Mouse (Mus musculus) embryonic facial prominence, embryonic 15.5 days (tissue): ENCODE results near the gene 4921504E06Rik. TPM values are rescaled to one million over a fixed set of nuclear protein-coding genes. Genes with fewer than 3 reads are reported as not detected.

Experiments
- ATAC-seq: fragments of 200-750 bp; cut with Nextera tagmentation; 2 replicates; pipeline ENCODE4 v1.8.0; 2017; ENCODE audit warnings: low read depth, moderate TSS enrichment; ENCODE audit not compliant: insufficient number of reproducible peaks, low FRiP score, low TSS enrichment
- H3K27ac ChIP-seq: fragments of 300-500 bp; sonication (generic); replicated peaks from 2 replicates; pipeline ENCODE4 v1.5.1; 2015; ENCODE audit warnings: mild to moderate bottlenecking, inconsistent platforms
- H3K27me3 ChIP-seq: fragments of 300-500 bp; sonication (generic); 2 replicates; pipeline ENCODE4 v1.6.1; 2015; ENCODE audit warnings: inconsistent platforms
- H3K36me3 ChIP-seq: fragments of 300-500 bp; sonication (generic); 2 replicates; pipeline ENCODE4 v1.6.1; 2015; ENCODE audit warnings: mild to moderate bottlenecking, inconsistent platforms
- H3K4me1 ChIP-seq: fragments of 300-500 bp; sonication (generic); 2 replicates; pipeline ENCODE4 v1.6.1; 2015; ENCODE audit warnings: inconsistent platforms
- H3K4me2 ChIP-seq: fragments of 300-500 bp; sonication (generic); replicated peaks from 2 replicates; pipeline ENCODE4 v1.6.1; 2015; ENCODE audit warnings: mild to moderate bottlenecking, inconsistent platforms
- H3K4me3 ChIP-seq: fragments of 300-500 bp; sonication (generic); replicated peaks from 2 replicates; pipeline ENCODE4 v1.5.1; 2015; ENCODE audit warnings: mild to moderate bottlenecking, inconsistent platforms
- H3K9ac ChIP-seq: fragments of 300-500 bp; sonication (generic); 2 replicates; pipeline ENCODE4 v1.6.1; 2015; ENCODE audit warnings: inconsistent platforms
- H3K9me3 ChIP-seq: fragments of 300-500 bp; sonication (generic); replicated peaks from 2 replicates; pipeline ENCODE4 v1.6.1; 2016; ENCODE audit warnings: inconsistent platforms
- WGBS: fragments of 180-500 bp; shearing (Covaris S2); methylation state at CpG from one replicate; pipeline ENCODE4 v1.1.7; 2015; 5-methylcytosine and 5-hydroxymethylcytosine counted together
- polyA plus RNA-seq: library from polyadenylated mRNA; unstranded; fragments of >200 nt; fragmentation: Nextera tagmentation; extraction: Ambion mirVana; gene quantifications from 2 replicates; pipeline ENCODE4 v1.2.1, GENCODE M21; 2015

Gene 4921504E06Rik
- 0.25 and 0.32 TPM in 2 replicates for polyA plus RNA-seq

- peaks cover 11% of the 10 kb centered on the region for H3K4me1 ChIP-seq
- H3K36me3 ChIP-seq: no peaks in the 10 kb centered on the region
- no peaks in the 10 kb centered on the region for H3K9me3 ChIP-seq
- no peaks in the 10 kb centered on the region for H3K27me3 ChIP-seq
- H3K27ac ChIP-seq: peak within 1 kb of the TSS; percentile 40; the same call in 1 of the 2 replicates
- H3K4me3 ChIP-seq: peak within 1 kb of the TSS; percentile 43
- 0% methylated on average over 27 of the region's 27 CpGs for WGBS
- no peak within 1 kb of the TSS for H3K9ac ChIP-seq
- ATAC-seq: peak; percentile 81
- peak within 1 kb of the TSS; percentile 69 for H3K4me2 ChIP-seq
These were observed at the start of gene 4921504E06Rik for GRCm38 (mm10) chr2:19553821-19554592. Gene 4921504E06Rik, minus strand, starts transcription at chr2:19553914.

GRCm38 (mm10) chr2:19601386-19601925 lies 47.7 kb upstream of the 4921504E06Rik start:
- 72% methylated on average over 3 of the region's 3 CpGs for WGBS
- H3K9me3 ChIP-seq: no peaks in the 10 kb centered on the region
- no peaks in the 10 kb centered on the region for H3K36me3 ChIP-seq
- no peak overlapping the region for H3K9ac ChIP-seq
- H3K4me3 ChIP-seq: no peak overlapping the region
- no peak overlapping the region for H3K4me2 ChIP-seq
- no peak overlapping the region for H3K27ac ChIP-seq
- H3K27me3 ChIP-seq: no peaks in the 10 kb centered on the region
- no peaks in the 10 kb centered on the region for H3K4me1 ChIP-seq
- no peak for ATAC-seq

- H3K27me3 ChIP-seq: no peaks in the 10 kb centered on the region
- H3K4me3 ChIP-seq: no peak overlapping the region
- ATAC-seq: no peak
- no peaks in the 10 kb centered on the region for H3K4me1 ChIP-seq
- no peak overlapping the region for H3K27ac ChIP-seq
- 48% methylated on average over 5 of the region's 5 CpGs for WGBS
- no peak overlapping the region for H3K9ac ChIP-seq
- H3K36me3 ChIP-seq: no peaks in the 10 kb centered on the region
- no peaks in the 10 kb centered on the region for H3K9me3 ChIP-seq
- no peak overlapping the region for H3K4me2 ChIP-seq
These were observed 47.1 kb upstream of the 4921504E06Rik start for GRCm38 (mm10) chr2:19600860-19601259.

GRCm38 (mm10) chr2:19599801-19600200 lies 46.1 kb upstream of the 4921504E06Rik start:
- 73% methylated on average over 5 of the region's 5 CpGs for WGBS
- Histone ChIP-seq H3K27me3 (no peaks in the 10 kb centered on the region), H3K36me3 (no peaks in the 10 kb centered on the region), H3K9me3 (no peaks in the 10 kb centered on the region), H3K4me2 (no peak overlapping the region), H3K4me3 (no peak overlapping the region), H3K4me1 (no peaks in the 10 kb centered on the region), H3K27ac (no peak overlapping the region), H3K9ac (no peak overlapping the region)
- ATAC-seq: no peak

- no peaks in the 10 kb centered on the region for H3K36me3 ChIP-seq
- no peaks in the 10 kb centered on the region for H3K27me3 ChIP-seq
- no peaks in the 10 kb centered on the region for H3K4me1 ChIP-seq
- no peak overlapping the region for H3K4me3 ChIP-seq
- H3K9me3 ChIP-seq: no peaks in the 10 kb centered on the region
- no peak overlapping the region for H3K4me2 ChIP-seq
- no peak for ATAC-seq
- no peak overlapping the region for H3K9ac ChIP-seq
- H3K27ac ChIP-seq: no peak overlapping the region
These were observed 43.3 kb upstream of the 4921504E06Rik start for GRCm38 (mm10) chr2:19596988-19597387.

- WGBS: 58% methylated on average over 2 of the region's 2 CpGs
- H3K27ac ChIP-seq: no peak overlapping the region
- H3K4me2 ChIP-seq: no peak overlapping the region
- no peak for ATAC-seq
- H3K4me3 ChIP-seq: no peak overlapping the region
- no peaks in the 10 kb centered on the region for H3K36me3 ChIP-seq
- no peak overlapping the region for H3K9ac ChIP-seq
- H3K4me1 ChIP-seq: no peaks in the 10 kb centered on the region
- H3K27me3 ChIP-seq: no peaks in the 10 kb centered on the region
- H3K9me3 ChIP-seq: no peaks in the 10 kb centered on the region
These were observed 42.7 kb upstream of the 4921504E06Rik start for GRCm38 (mm10) chr2:19596426-19596825.

- Histone ChIP-seq H3K27me3 (no peaks in the 10 kb centered on the region), H3K36me3 (no peaks in the 10 kb centered on the region), H3K27ac (no peak overlapping the region), H3K9me3 (no peaks in the 10 kb centered on the region), H3K4me2 (no peak overlapping the region), H3K4me1 (no peaks in the 10 kb centered on the region), H3K9ac (no peak overlapping the region), H3K4me3 (no peak overlapping the region)
- ATAC-seq: no peak
- WGBS: 82% methylated on average over 7 of the region's 7 CpGs
These were observed 41.1 kb upstream of the 4921504E06Rik start for GRCm38 (mm10) chr2:19594856-19595255.

GRCm38 (mm10) chr2:19579846-19580245 lies 26.1 kb upstream of the 4921504E06Rik start:
- Histone ChIP-seq H3K9ac (no peak overlapping the region), H3K4me2 (no peak overlapping the region), H3K27ac (no peak overlapping the region), H3K27me3 (no peaks in the 10 kb centered on the region), H3K9me3 (no peaks in the 10 kb centered on the region), H3K36me3 (no peaks in the 10 kb centered on the region), H3K4me1 (no peaks in the 10 kb centered on the region), H3K4me3 (no peak overlapping the region)
- 72% methylated on average over 3 of the region's 3 CpGs for WGBS
- ATAC-seq: no peak

GRCm38 (mm10) chr2:19579180-19579579 lies 25.5 kb upstream of the 4921504E06Rik start:
- Histone ChIP-seq H3K27me3 (no peaks in the 10 kb centered on the region), H3K36me3 (no peaks in the 10 kb centered on the region), H3K4me2 (no peak overlapping the region), H3K4me1 (no peaks in the 10 kb centered on the region), H3K27ac (0 out of 2 replicates have a peak overlapping the region, but pooled peaks have one; percentile 4), H3K9ac (no peak overlapping the region), H3K9me3 (no peaks in the 10 kb centered on the region), H3K4me3 (no peak overlapping the region)
- ATAC-seq: no peak
- 62% methylated on average over 6 of the region's 6 CpGs for WGBS

- H3K4me1 ChIP-seq: no peaks in the 10 kb centered on the region
- H3K9me3 ChIP-seq: no peaks in the 10 kb centered on the region
- no peak overlapping the region for H3K4me2 ChIP-seq
- H3K27me3 ChIP-seq: no peaks in the 10 kb centered on the region
- no peak overlapping the region for H3K27ac ChIP-seq
- no peak overlapping the region for H3K9ac ChIP-seq
- H3K36me3 ChIP-seq: no peaks in the 10 kb centered on the region
- WGBS: 73% methylated on average over 5 of the region's 5 CpGs
- no peak for ATAC-seq
- H3K4me3 ChIP-seq: no peak overlapping the region
These were observed 8.6 kb upstream of the 4921504E06Rik start for GRCm38 (mm10) chr2:19562114-19562829.

GRCm38 (mm10) chr2:19560654-19561053 lies 6.9 kb upstream of the 4921504E06Rik start:
- Histone ChIP-seq H3K9ac (no peak overlapping the region), H3K4me2 (no peak overlapping the region), H3K27ac (no peak overlapping the region), H3K27me3 (no peaks in the 10 kb centered on the region), H3K4me1 (no peaks in the 10 kb centered on the region), H3K4me3 (no peak overlapping the region), H3K36me3 (no peaks in the 10 kb centered on the region), H3K9me3 (no peaks in the 10 kb centered on the region)
- 68% methylated on average over 2 of the region's 2 CpGs for WGBS
- no peak for ATAC-seq
